Mouse (Mus musculus) liver, embryonic 14.5 days (tissue): Measurements from ENCODE around the gene Wbp11. TPM values are rescaled to one million over a fixed set of nuclear protein-coding genes. Genes with fewer than 3 reads are reported as not detected.

Experiments
- ATAC-seq: fragments of 200-750 bp; cut with Nextera tagmentation; 2 replicates; pipeline ENCODE4 v1.8.0; 2017; ENCODE audit warnings: moderate number of reproducible peaks, mild to moderate bottlenecking, moderate library complexity; ENCODE audit not compliant: insufficient read depth
- DNase-seq, 3 experiments: peaks; one replicate each; pipeline ENCODE4 v3.0.0-alpha.2; 2012 to 2013; ENCODE audit warnings: low read depth in 3 of 3, low spot score in 3 of 3
- H3K27ac ChIP-seq: fragments of 300-500 bp; sonication (generic); 2 replicates; pipeline ENCODE4 v1.5.1; 2014; ENCODE audit warnings: moderate library complexity, mild to moderate bottlenecking, control low read depth, inconsistent platforms
- H3K27me3 ChIP-seq: fragments of 300-500 bp; sonication (generic); 2 replicates; pipeline ENCODE4 v1.6.1; 2014; ENCODE audit warnings: mild to moderate bottlenecking, low read length, moderate library complexity; ENCODE audit not compliant: control insufficient read depth, insufficient read depth
- H3K36me3 ChIP-seq: fragments of 300-500 bp; sonication (generic); replicated peaks from 2 replicates; pipeline ENCODE4 v1.6.1; 2014; ENCODE audit warnings: low read depth; ENCODE audit not compliant: control insufficient read depth, insufficient read depth
- H3K4me1 ChIP-seq, 2 experiments: fragments of 200-500 bp in 1 of 2; fragments of 300-500 bp in 1 of 2; sonication (generic) in 1 of 2; replicated peaks; 2 replicates each; pipeline ENCODE4 v1.6.1; 2012 to 2014; ENCODE audit warnings: antibody characterized with exemption in 1 of 2, inconsistent platforms in 1 of 2, low read length in 1 of 2; ENCODE audit not compliant: control insufficient read depth in 2 of 2, insufficient read depth in 2 of 2
- H3K4me2 ChIP-seq: fragments of 300-500 bp; sonication (generic); 2 replicates; pipeline ENCODE4 v1.6.1; 2014; ENCODE audit warnings: low read depth, mild to moderate bottlenecking, control low read depth, moderate library complexity
- H3K4me3 ChIP-seq, 2 experiments: fragments of 200-500 bp in 1 of 2; fragments of 300-500 bp in 1 of 2; sonication (generic) in 1 of 2; 2 replicates each; pipeline ENCODE4 v1.5.1; 2012 to 2014; ENCODE audit warnings: low read depth in 2 of 2, low read length in 2 of 2, mild to moderate bottlenecking in 2 of 2, control low read depth in 1 of 2, inconsistent platforms in 1 of 2, moderate library complexity in 1 of 2; ENCODE audit not compliant: insufficient read depth in 1 of 2
- H3K9ac ChIP-seq: fragments of 300-500 bp; sonication (generic); replicated peaks from 2 replicates; pipeline ENCODE4 v1.6.1; 2014; ENCODE audit warnings: mild to moderate bottlenecking, control low read depth, moderate library complexity
- H3K9me3 ChIP-seq: fragments of 300-500 bp; sonication (generic); 2 replicates; pipeline ENCODE4 v1.6.1; 2016; ENCODE audit warnings: low read length, mixed read lengths; ENCODE audit not compliant: control insufficient read depth
- CTCF ChIP-seq: IDR thresholded peaks from 2 replicates; pipeline ENCODE4 v1.5.1; 2016; ENCODE audit warnings: antibody characterized with exemption, low read depth, control low read depth
- EP300 ChIP-seq: IDR thresholded peaks from 2 replicates; pipeline ENCODE4 v1.6.1; 2016; ENCODE audit warnings: antibody characterized with exemption, low read depth
- WGBS: fragments of 180-500 bp; shearing (Covaris S2); extraction: QIAGEN DNeasy Blood & Tissue Kit; methylation state at CpG from one replicate; pipeline ENCODE4 v1.1.7; 2014; ENCODE audit not compliant: insufficient replicate concordance; 5-methylcytosine and 5-hydroxymethylcytosine counted together
- polyA plus RNA-seq, 2 experiments: library from polyadenylated mRNA; depleted of rRNA in 1 of 2; stranded (reverse) in 1 of 2; unstranded in 1 of 2; fragments of >200 nt; fragmentation: Nextera tagmentation in 1 of 2; extraction: Ambion mirVana in 1 of 2; gene quantifications; 2 replicates each; pipeline versions ENCODE4 v1.2.1 to v1.2.3; 2012 to 2014

The Wbp11 gene
- polyA plus RNA-seq, 2 experiments = 37.6 to 51.3 TPM

DNA sequence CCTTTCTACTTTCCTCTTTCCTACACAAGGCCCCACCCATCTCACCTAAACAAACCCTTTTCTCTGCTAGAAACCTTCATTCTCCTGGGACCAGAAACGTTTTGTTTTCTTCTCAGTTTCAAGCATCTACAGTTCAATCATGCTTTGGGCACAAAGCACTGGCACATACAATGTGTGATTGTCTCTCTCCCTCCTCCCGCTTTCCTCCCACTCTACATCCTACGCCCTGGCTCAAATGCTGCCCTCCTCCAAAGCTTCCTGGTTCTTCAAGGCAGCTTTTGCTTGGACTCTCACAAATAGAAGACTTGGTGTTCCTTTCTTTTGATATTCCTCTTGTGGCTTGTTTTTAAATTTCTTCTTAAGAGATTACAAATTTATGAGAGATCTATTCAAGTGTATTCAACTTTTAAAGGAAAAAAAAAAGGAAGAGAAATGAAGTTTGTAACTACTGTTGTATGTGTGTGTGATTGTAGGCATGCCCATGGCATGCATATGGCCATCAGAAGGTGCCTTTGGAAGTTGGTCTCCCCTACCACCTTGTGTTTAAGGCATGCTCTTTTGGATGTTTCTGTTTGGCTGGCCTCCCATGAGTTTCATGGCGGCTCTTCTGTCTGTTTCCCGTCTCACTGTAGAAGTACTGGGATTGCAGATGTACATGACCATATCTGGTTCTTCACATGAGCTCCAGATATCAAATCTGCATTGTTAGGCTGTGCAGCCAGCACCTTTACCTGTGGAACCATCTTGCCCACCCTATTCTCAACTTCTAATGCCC lies 17.9 kb upstream of the Wbp11 start:
- Histone ChIP-seq H3K27ac (no peak overlapping the region), H3K9me3 (no peaks in the 10 kb centered on the region), H3K36me3 (peaks cover 47% of the 10 kb centered on the region), H3K9ac (no peak overlapping the region), H3K4me3 (no peak overlapping the region), H3K27me3 (no peaks in the 10 kb centered on the region), H3K4me2 (no peak overlapping the region), H3K4me1 (peaks cover 15 to 33% of the 10 kb centered on the region in 2 experiments)
- ATAC-seq (no peak), DNase-seq (no peak)
- WGBS = 86% methylated on average over 5 of the region's 5 CpGs
- TF ChIP-seq EP300 (no peak), CTCF (no peak)

DNA sequence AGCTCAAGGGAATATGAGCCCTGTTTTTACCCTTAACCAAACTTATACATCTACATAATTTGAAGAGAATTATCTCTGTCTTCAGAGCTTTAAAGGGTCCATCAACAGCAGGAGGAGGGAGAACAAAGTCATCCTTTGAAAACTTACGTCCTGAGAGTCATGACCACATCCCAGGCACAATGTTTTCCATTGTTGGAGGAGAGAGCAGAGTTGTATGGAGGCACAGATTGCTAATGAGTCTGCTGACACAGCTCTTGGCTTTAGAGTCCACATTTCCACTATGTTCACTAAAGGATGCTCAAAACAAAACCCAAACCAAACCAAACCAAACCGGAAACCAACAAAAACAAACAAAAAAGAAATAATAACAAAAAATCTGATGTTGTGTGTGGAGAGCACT lies 16.9 kb upstream of the Wbp11 start:
- TF ChIP-seq CTCF (no peak), EP300 (no peak)
- no peaks in the 10 kb centered on the region for H3K9me3 ChIP-seq
- H3K27me3 ChIP-seq = no peaks in the 10 kb centered on the region
- no peak overlapping the region for H3K4me2 ChIP-seq
- H3K4me3 ChIP-seq = no peak overlapping the region
- H3K4me1 ChIP-seq = peaks cover 15 to 23% of the 10 kb centered on the region in 2 experiments
- H3K36me3 ChIP-seq = peaks cover 37% of the 10 kb centered on the region
- H3K9ac ChIP-seq = no peak overlapping the region
- no peak overlapping the region for H3K27ac ChIP-seq
- no peak for DNase-seq
- WGBS = 81% methylated on average over 2 of the region's 2 CpGs
- ATAC-seq = no peak

GRCm38 (mm10) chr6:136837323-136837722 lies 9.3 kb upstream of the Wbp11 start:
- ATAC-seq = no peak
- TF ChIP-seq CTCF = no peak
- TF ChIP-seq EP300 = no peak
- Histone ChIP-seq H3K9ac (no peak overlapping the region), H3K36me3 (no peaks in the 10 kb centered on the region), H3K4me3 (no peak overlapping the region), H3K4me2 (no peak overlapping the region), H3K27ac (no peak overlapping the region), H3K27me3 (no peaks in the 10 kb centered on the region), H3K9me3 (no peaks in the 10 kb centered on the region), H3K4me1 (0 out of 4 replicates have a peak, but pooled peaks cover 0 to 2% of the 10 kb centered on the region in 2 experiments)
- 56% methylated on average over 3 of the region's 3 CpGs for WGBS
- no peak for DNase-seq

GRCm38 (mm10) chr6:136835352-136835751 lies 7.3 kb upstream of the Wbp11 start, which contains the start of gene Smco3:
TSS of gene Smco3 (minus strand) at chr6:136835452.
- Histone ChIP-seq H3K9ac (no peak within 1 kb of the TSS), H3K4me3 (no peak within 1 kb of the TSS), H3K27ac (no peak within 1 kb of the TSS), H3K36me3 (no peaks in the 10 kb centered on the region), H3K4me2 (no peak within 1 kb of the TSS), H3K27me3 (no peaks in the 10 kb centered on the region), H3K9me3 (no peaks in the 10 kb centered on the region), H3K4me1 (0 out of 4 replicates have a peak, but pooled peaks cover 0 to 2% of the 10 kb centered on the region in 2 experiments)
- DNase-seq (no peak), ATAC-seq (no peak)
- 38% methylated on average over 4 of the region's 4 CpGs for WGBS
- TF ChIP-seq EP300 (no peak), CTCF (no peak)

DNA sequence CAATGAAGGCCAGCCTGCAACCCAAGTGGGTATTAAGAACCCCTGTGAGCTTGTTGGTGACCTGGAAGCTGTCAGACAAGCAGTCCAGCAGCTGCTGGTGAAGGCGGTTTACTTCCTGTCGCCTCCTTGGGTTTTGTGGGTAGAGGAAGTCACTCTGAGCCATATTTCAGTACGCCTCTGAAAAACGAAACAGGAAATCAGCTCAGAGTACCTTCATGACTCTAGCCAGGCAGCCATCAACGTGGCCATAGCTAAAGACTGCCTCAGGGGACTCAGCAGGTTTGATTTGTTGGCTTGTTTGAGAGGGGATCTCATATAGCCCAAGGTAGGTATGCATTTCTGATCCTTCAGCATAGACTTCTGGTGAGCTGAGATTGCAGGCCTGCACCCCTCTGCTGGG lies 3.7 kb upstream of the Wbp11 start:
- Histone ChIP-seq H3K27ac (no peak overlapping the region), H3K36me3 (no peaks in the 10 kb centered on the region), H3K27me3 (no peaks in the 10 kb centered on the region), H3K4me2 (no peak overlapping the region), H3K4me1 (peaks cover 5 to 6% of the 10 kb centered on the region in 2 experiments), H3K9ac (no peak overlapping the region), H3K9me3 (no peaks in the 10 kb centered on the region), H3K4me3 (no peak overlapping the region)
- DNase-seq (no peak), ATAC-seq (no peak)
- no peak for TF ChIP-seq CTCF
- no peak for TF ChIP-seq EP300
- 24% methylated on average over 5 of the region's 5 CpGs for WGBS
